Mouse (Mus musculus) stomach, embryonic 16.5 days (tissue): ENCODE data around the gene 2210407C18Rik. TPM values are rescaled to one million over a fixed set of nuclear protein-coding genes. Genes with fewer than 3 reads are reported as not detected.

Source experiments
- ATAC-seq: fragments of 200-750 bp; cut with Nextera tagmentation; 2 replicates; pipeline ENCODE4 v1.8.0; 2017; ENCODE audit warnings: moderate number of reproducible peaks, moderate TSS enrichment; ENCODE audit not compliant: insufficient read depth, low FRiP score
- H3K27ac ChIP-seq: fragments of 300-500 bp; sonication (generic); 2 replicates; pipeline ENCODE4 v1.5.1; 2014; ENCODE audit warnings: low read length
- H3K27me3 ChIP-seq: fragments of 300-500 bp; sonication (generic); 2 replicates; pipeline ENCODE4 v1.6.1; 2014; ENCODE audit warnings: low read length, control low read depth, mixed read lengths; ENCODE audit not compliant: control insufficient read depth, insufficient read depth
- H3K36me3 ChIP-seq: fragments of 300-500 bp; sonication (generic); 2 replicates; pipeline ENCODE4 v1.6.1; 2014; ENCODE audit warnings: low read length; ENCODE audit not compliant: control insufficient read depth, insufficient read depth
- H3K4me1 ChIP-seq: fragments of 300-500 bp; sonication (generic); 2 replicates; pipeline ENCODE4 v1.6.1; 2014; ENCODE audit warnings: low read length, control low read depth, mixed read lengths; ENCODE audit not compliant: control insufficient read depth, insufficient read depth
- H3K4me2 ChIP-seq: fragments of 300-500 bp; sonication (generic); 2 replicates; pipeline ENCODE4 v1.6.1; 2014; ENCODE audit warnings: low read depth, low read length, mixed read lengths
- H3K4me3 ChIP-seq: fragments of 300-500 bp; sonication (generic); replicated peaks from 2 replicates; pipeline ENCODE4 v1.5.1; 2014; ENCODE audit warnings: mild to moderate bottlenecking, low read length
- H3K9ac ChIP-seq: fragments of 300-500 bp; sonication (generic); 2 replicates; pipeline ENCODE4 v1.6.1; 2014; ENCODE audit warnings: low read length
- H3K9me3 ChIP-seq: fragments of 300-500 bp; sonication (generic); replicated peaks from 2 replicates; pipeline ENCODE4 v1.6.1; 2016; ENCODE audit warnings: low read length, control low read depth; ENCODE audit not compliant: control insufficient read depth
- WGBS: fragments of 180-500 bp; shearing (Covaris S2); extraction: QIAGEN DNeasy Blood & Tissue Kit; methylation state at CpG from one replicate; pipeline ENCODE4 v1.1.7; 2014; 5-methylcytosine and 5-hydroxymethylcytosine counted together
- polyA plus RNA-seq: library from polyadenylated mRNA; unstranded; fragments of >200 nt; fragmentation: Nextera tagmentation; extraction: Ambion mirVana; gene quantifications from 2 replicates; pipeline ENCODE4 v1.2.1, GENCODE M21; 2015

Gene 2210407C18Rik
- polyA plus RNA-seq, 1 experiment from 2014 or later = 4.2 TPM

GRCm38 (mm10) chr11:58606177-58606919 is 9.5 kb downstream of the 2210407C18Rik start:
- no peaks in the 10 kb centered on the region for H3K9me3 ChIP-seq
- ATAC-seq = peak; percentile 72; the same call in 1 of the 2 replicates
- no peaks in the 10 kb centered on the region for H3K27me3 ChIP-seq
- WGBS = 75% methylated on average over 12 of the region's 12 CpGs
- no peaks in the 10 kb centered on the region for H3K36me3 ChIP-seq
- no peak overlapping the region for H3K4me2 ChIP-seq
- no peak overlapping the region for H3K4me3 ChIP-seq
- H3K27ac ChIP-seq = no peak overlapping the region
- no peaks in the 10 kb centered on the region for H3K4me1 ChIP-seq
- no peak overlapping the region for H3K9ac ChIP-seq

- Histone ChIP-seq H3K36me3 (no peaks in the 10 kb centered on the region), H3K27ac (peak overlapping the region; percentile 51; the same call in 1 of the 2 replicates), H3K27me3 (no peaks in the 10 kb centered on the region), H3K4me2 (no peak overlapping the region), H3K4me1 (no peaks in the 10 kb centered on the region), H3K4me3 (no peak overlapping the region), H3K9me3 (no peaks in the 10 kb centered on the region), H3K9ac (no peak overlapping the region)
- 51% methylated on average over 3 of the region's 3 CpGs for WGBS
- ATAC-seq = no peak; the same call in 1 of the 2 replicates
These were observed 10.6 kb downstream of the 2210407C18Rik start for GRCm38 (mm10) chr11:58605228-58605627.

- WGBS = 44% methylated on average over 2 of the region's 2 CpGs
- H3K9me3 ChIP-seq = no peaks in the 10 kb centered on the region
- H3K9ac ChIP-seq = no peak overlapping the region
- H3K4me2 ChIP-seq = no peak overlapping the region
- no peak for ATAC-seq
- H3K27me3 ChIP-seq = no peaks in the 10 kb centered on the region
- no peaks in the 10 kb centered on the region for H3K4me1 ChIP-seq
- peak overlapping the region; percentile 51; the same call in 1 of the 2 replicates for H3K27ac ChIP-seq
- H3K36me3 ChIP-seq = no peaks in the 10 kb centered on the region
- H3K4me3 ChIP-seq = no peak overlapping the region
These were observed 11.2 kb downstream of the 2210407C18Rik start for GRCm38 (mm10) chr11:58604688-58605087.

- Histone ChIP-seq H3K27me3 (no peaks in the 10 kb centered on the region), H3K9me3 (no peaks in the 10 kb centered on the region), H3K27ac (no peak overlapping the region), H3K9ac (no peak overlapping the region), H3K36me3 (no peaks in the 10 kb centered on the region), H3K4me2 (no peak overlapping the region), H3K4me3 (no peak overlapping the region), H3K4me1 (no peaks in the 10 kb centered on the region)
- ATAC-seq = no peak
- WGBS = 63% methylated on average over 6 of the region's 6 CpGs
These were observed 12.9 kb downstream of the 2210407C18Rik start for GRCm38 (mm10) chr11:58602800-58603560.

- no peak overlapping the region; the same call in 1 of the 2 replicates for H3K9ac ChIP-seq
- ATAC-seq = no peak
- no peak overlapping the region for H3K4me2 ChIP-seq
- no peaks in the 10 kb centered on the region for H3K4me1 ChIP-seq
- no peak overlapping the region for H3K27ac ChIP-seq
- no peaks in the 10 kb centered on the region for H3K27me3 ChIP-seq
- H3K36me3 ChIP-seq = no peaks in the 10 kb centered on the region
- no peaks in the 10 kb centered on the region for H3K9me3 ChIP-seq
- no peak overlapping the region for H3K4me3 ChIP-seq
These were observed 13.8 kb downstream of the 2210407C18Rik start for GRCm38 (mm10) chr11:58602062-58602461.

- Histone ChIP-seq H3K9me3 (no peaks in the 10 kb centered on the region), H3K4me1 (no peaks in the 10 kb centered on the region), H3K27ac (no peak overlapping the region), H3K9ac (no peak overlapping the region), H3K27me3 (no peaks in the 10 kb centered on the region), H3K36me3 (no peaks in the 10 kb centered on the region), H3K4me2 (no peak overlapping the region), H3K4me3 (no peak overlapping the region)
- no peak for ATAC-seq
- WGBS = 79% methylated on average over 13 of the region's 13 CpGs
These were observed 18.0 kb downstream of the 2210407C18Rik start for GRCm38 (mm10) chr11:58597837-58598236.

GRCm38 (mm10) chr11:58594814-58595213 is 21.1 kb downstream of the 2210407C18Rik start, which contains the start of gene Olfr324:
TSS of gene Olfr324 (plus strand) at chr11:58595114.
- no peak within 1 kb of the TSS for H3K4me2 ChIP-seq
- no peak within 1 kb of the TSS for H3K9ac ChIP-seq
- H3K9me3 ChIP-seq = no peaks in the 10 kb centered on the region
- no peaks in the 10 kb centered on the region for H3K36me3 ChIP-seq
- no peak within 1 kb of the TSS for H3K4me3 ChIP-seq
- no peak within 1 kb of the TSS for H3K27ac ChIP-seq
- no peaks in the 10 kb centered on the region for H3K4me1 ChIP-seq
- ATAC-seq = no peak
- H3K27me3 ChIP-seq = no peaks in the 10 kb centered on the region
- 76% methylated on average over 6 of the region's 6 CpGs for WGBS

GRCm38 (mm10) chr11:58588620-58589250 is 27.1 kb downstream of the 2210407C18Rik start:
- no peak overlapping the region for H3K9ac ChIP-seq
- 45% methylated on average over 3 of the region's 3 CpGs for WGBS
- H3K27ac ChIP-seq = no peak overlapping the region
- no peak overlapping the region for H3K4me3 ChIP-seq
- no peak overlapping the region for H3K4me2 ChIP-seq
- ATAC-seq = no peak
- no peaks in the 10 kb centered on the region for H3K4me1 ChIP-seq
- no peaks in the 10 kb centered on the region for H3K9me3 ChIP-seq
- no peaks in the 10 kb centered on the region for H3K36me3 ChIP-seq
- no peaks in the 10 kb centered on the region for H3K27me3 ChIP-seq

- WGBS = 67% methylated on average over 7 of the region's 7 CpGs
- H3K4me2 ChIP-seq = no peak overlapping the region
- H3K9me3 ChIP-seq = no peaks in the 10 kb centered on the region
- no peaks in the 10 kb centered on the region for H3K36me3 ChIP-seq
- no peak overlapping the region for H3K27ac ChIP-seq
- H3K4me3 ChIP-seq = no peak overlapping the region
- no peak overlapping the region for H3K9ac ChIP-seq
- ATAC-seq = no peak
- H3K27me3 ChIP-seq = no peaks in the 10 kb centered on the region
- no peaks in the 10 kb centered on the region for H3K4me1 ChIP-seq
These were observed 28.0 kb downstream of the 2210407C18Rik start for GRCm38 (mm10) chr11:58587898-58588348.
